ENCODE assay signal across 9 mouse cellular contexts in the genomic region with DNA sequence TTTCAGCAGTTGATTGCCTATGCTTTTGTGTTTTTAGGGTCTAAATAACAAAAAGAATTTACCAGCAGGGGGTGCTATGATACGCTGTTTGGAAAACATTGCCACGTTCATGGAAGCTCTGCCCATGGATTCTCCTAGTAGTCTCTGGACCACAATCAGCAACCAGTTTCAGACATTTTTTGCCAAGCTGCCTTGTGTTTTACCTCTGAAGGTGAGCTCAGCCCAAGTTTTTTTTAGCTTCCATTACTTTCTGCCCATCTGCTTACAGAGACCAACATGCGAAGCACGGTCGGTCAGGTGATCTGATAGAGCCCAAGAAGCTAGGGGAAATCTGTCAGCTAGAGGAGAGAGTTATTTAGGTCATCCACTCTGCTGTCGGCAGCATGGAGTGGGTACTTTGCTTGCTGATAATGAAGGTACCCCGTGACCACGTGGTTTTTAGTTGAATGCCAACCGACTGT.
DNase-seq lines count a peak whose midpoint lies in the region; ATAC-seq lines count a peak whose summit lies in the region.
"Had no signal": no experiment of that assay in that cellular context is flagged by ENCODE, and none has a peak within 500 bp of the region (broad histone marks: within the 10 kb centered on the region; RNA-seq: fewer than 3 reads in every experiment).

No protein-coding gene starts in this region.

- peak; percentile 84 for DNase-seq in hindbrain, embryonic 11.5 days (ENCODE audit: low spot score)
- DNase-seq in A20 (ENCODE audit: low read depth, low spot score) = peak; percentile 51
- DNase-seq in adrenal gland, postnatal 10 days = peak; percentile 35
- peak; percentile 6 for DNase-seq in fibroblast of lung, adult 2 months (ENCODE audit: low read depth)
- peak; percentile 75 for DNase-seq in mesoderm, embryonic 11.5 days (ENCODE audit: low read depth, low spot score)
- no peak for DNase-seq in urinary bladder, postnatal 4 days (ENCODE audit: low spot score in 2 of 2)

- H3K27ac ChIP-seq in hindbrain, embryonic 11.5 days (ENCODE audit: low read depth, low read length) = no peak overlapping the region
- H3K27ac ChIP-seq in hindbrain, embryonic 13.5 days = no peak overlapping the region
- H3K27ac ChIP-seq: limb, embryonic 13.5 days had no signal

- ATAC-seq in hindbrain, embryonic 11.5 days (ENCODE audit: low FRiP score) = no peak
- no peak for ATAC-seq in hindbrain, embryonic 13.5 days (ENCODE audit: low FRiP score)
- ATAC-seq in inflammation-experienced regulatory T-cells, adult 6 months = peak; percentile 63

- H3K4me1 ChIP-seq in hindbrain, embryonic 11.5 days (replicated peaks; ENCODE audit: control insufficient read depth, insufficient read depth, low read length) = no peaks in the 10 kb centered on the region
- no peaks in the 10 kb centered on the region for H3K4me1 ChIP-seq in hindbrain, embryonic 13.5 days (replicated peaks)
- H3K4me1 ChIP-seq: limb, embryonic 13.5 days had no signal

- no peak overlapping the region for H3K9ac ChIP-seq in hindbrain, embryonic 11.5 days (ENCODE audit: low read depth, low read length)
- H3K9ac ChIP-seq in hindbrain, embryonic 13.5 days = no peak overlapping the region
- H3K9ac ChIP-seq: limb, embryonic 13.5 days had no signal

- H3K4me3 ChIP-seq in hindbrain, embryonic 11.5 days (ENCODE audit: low read depth, low read length) = no peak overlapping the region
- H3K4me3 ChIP-seq in hindbrain, embryonic 13.5 days = no peak overlapping the region
- H3K4me3 ChIP-seq: limb, embryonic 13.5 days had no signal

- no peaks in the 10 kb centered on the region for H3K9me3 ChIP-seq in hindbrain, embryonic 11.5 days (ENCODE audit: control insufficient read depth, low read length)
- H3K9me3 ChIP-seq in hindbrain, embryonic 13.5 days = no peaks in the 10 kb centered on the region; the same call in 1 of the 2 replicates

- H3K4me2 ChIP-seq in hindbrain, embryonic 11.5 days (replicated peaks; ENCODE audit: low read depth, low read length) = no peak overlapping the region
- H3K4me2 ChIP-seq in hindbrain, embryonic 13.5 days = no peak overlapping the region
- H3K4me2 ChIP-seq: limb, embryonic 13.5 days had no signal

- no peaks in the 10 kb centered on the region for H3K27me3 ChIP-seq in hindbrain, embryonic 11.5 days (ENCODE audit: control insufficient read depth, insufficient read depth, low read length)
- no peaks in the 10 kb centered on the region for H3K27me3 ChIP-seq in hindbrain, embryonic 13.5 days
- H3K27me3 ChIP-seq: limb, embryonic 13.5 days had no signal

- 69% methylated on average over 9 of the region's 9 CpGs for WGBS in hindbrain, embryonic 11.5 days
- 64% methylated on average over 9 of the region's 9 CpGs for WGBS in hindbrain, embryonic 13.5 days

- no peaks in the 10 kb centered on the region for H3K36me3 ChIP-seq in hindbrain, embryonic 11.5 days (ENCODE audit: control insufficient read depth, insufficient read depth, low read length)
- peaks cover 27% of the 10 kb centered on the region for H3K36me3 ChIP-seq in hindbrain, embryonic 13.5 days
- H3K36me3 ChIP-seq: limb, embryonic 13.5 days had no signal

Comparison
In these comparisons a context has a peak if more than half of its experiments do, and no peak if none do; other contexts are left out.
1. DNase-seq: peak in hindbrain, embryonic 11.5 days (single experiment), A20 (single experiment), adrenal gland, postnatal 10 days (single experiment), fibroblast of lung, adult 2 months (single experiment) and mesoderm, embryonic 11.5 days (single experiment); none in urinary bladder, postnatal 4 days (0 of 2).